Mouse (Mus musculus) stomach, embryonic 14.5 days (tissue): Measurements from ENCODE around the gene Chmp6. TPM values are rescaled to one million over a fixed set of nuclear protein-coding genes. Genes with fewer than 3 reads are reported as not detected.

Experiments
- ATAC-seq: fragments of 200-750 bp; cut with Nextera tagmentation; 2 replicates; pipeline ENCODE4 v1.8.0; 2017; ENCODE audit warnings: low read depth, moderate TSS enrichment; ENCODE audit not compliant: insufficient number of reproducible peaks, insufficient read depth, low FRiP score
- H3K27ac ChIP-seq: fragments of 300-500 bp; sonication (generic); 2 replicates; pipeline ENCODE4 v1.5.1; 2014; ENCODE audit warnings: mild to moderate bottlenecking, low read length, moderate library complexity, mixed read lengths
- H3K27me3 ChIP-seq: fragments of 300-500 bp; sonication (generic); 2 replicates; pipeline ENCODE4 v1.6.1; 2014; ENCODE audit warnings: low read length, control low read depth, mixed read lengths; ENCODE audit not compliant: control insufficient read depth, insufficient read depth
- H3K36me3 ChIP-seq: fragments of 300-500 bp; sonication (generic); 2 replicates; pipeline ENCODE4 v1.6.1; 2014; ENCODE audit warnings: mild to moderate bottlenecking, control low read depth, low read length, moderate library complexity, mixed read lengths; ENCODE audit not compliant: control insufficient read depth, insufficient read depth
- H3K4me1 ChIP-seq: fragments of 300-500 bp; sonication (generic); 2 replicates; pipeline ENCODE4 v1.6.1; 2014; ENCODE audit warnings: low read length, control low read depth, mixed read lengths; ENCODE audit not compliant: control insufficient read depth, insufficient read depth
- H3K4me2 ChIP-seq: fragments of 300-500 bp; sonication (generic); replicated peaks from 2 replicates; pipeline ENCODE4 v1.6.1; 2014; ENCODE audit warnings: low read depth, low read length, control low read depth
- H3K4me3 ChIP-seq: fragments of 300-500 bp; sonication (generic); 2 replicates; pipeline ENCODE4 v1.5.1; 2014; ENCODE audit warnings: low read depth, low read length, control low read depth
- H3K9ac ChIP-seq: fragments of 300-500 bp; sonication (generic); replicated peaks from 2 replicates; pipeline ENCODE4 v1.6.1; 2014; ENCODE audit warnings: low read depth, mild to moderate bottlenecking, control low read depth, low read length, moderate library complexity, mixed read lengths
- H3K9me3 ChIP-seq: fragments of 300-500 bp; sonication (generic); 2 replicates; pipeline ENCODE4 v1.6.1; 2016; ENCODE audit warnings: low read depth, low read length, control low read depth; ENCODE audit not compliant: control insufficient read depth
- WGBS: fragments of 180-500 bp; shearing (Covaris S2); extraction: QIAGEN DNeasy Blood & Tissue Kit; methylation state at CpG from one replicate; pipeline ENCODE4 v1.1.7; 2014; 5-methylcytosine and 5-hydroxymethylcytosine counted together
- polyA plus RNA-seq: library from polyadenylated mRNA; unstranded; fragments of >200 nt; fragmentation: Nextera tagmentation; extraction: Ambion mirVana; gene quantifications from 2 replicates; pipeline ENCODE4 v1.2.1, GENCODE M21; 2014

Chmp6 gene
- polyA plus RNA-seq, 1 experiment from 2014 or later, result 89.5 TPM

DNA sequence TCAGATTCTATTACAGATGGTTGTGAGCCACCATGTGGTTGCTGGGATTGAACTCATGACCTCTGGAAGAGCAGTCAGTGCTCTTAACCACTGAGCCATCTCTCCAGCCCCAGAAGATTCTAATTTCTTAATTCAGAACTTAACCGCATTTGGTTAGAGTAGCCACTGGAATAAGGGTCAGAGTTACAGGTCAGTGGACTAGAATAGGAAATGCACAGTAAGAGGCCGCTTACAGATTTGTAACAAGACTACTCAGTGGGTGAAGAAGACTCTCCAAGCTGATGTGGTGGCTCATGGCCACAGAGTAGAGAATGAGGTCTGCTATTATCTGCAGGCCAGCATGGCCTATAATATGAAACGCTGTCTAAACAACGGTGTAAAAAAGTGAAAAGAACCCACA lies 10.3 kb upstream of the Chmp6 start:
- no peaks in the 10 kb centered on the region for H3K27me3 ChIP-seq

DNA sequence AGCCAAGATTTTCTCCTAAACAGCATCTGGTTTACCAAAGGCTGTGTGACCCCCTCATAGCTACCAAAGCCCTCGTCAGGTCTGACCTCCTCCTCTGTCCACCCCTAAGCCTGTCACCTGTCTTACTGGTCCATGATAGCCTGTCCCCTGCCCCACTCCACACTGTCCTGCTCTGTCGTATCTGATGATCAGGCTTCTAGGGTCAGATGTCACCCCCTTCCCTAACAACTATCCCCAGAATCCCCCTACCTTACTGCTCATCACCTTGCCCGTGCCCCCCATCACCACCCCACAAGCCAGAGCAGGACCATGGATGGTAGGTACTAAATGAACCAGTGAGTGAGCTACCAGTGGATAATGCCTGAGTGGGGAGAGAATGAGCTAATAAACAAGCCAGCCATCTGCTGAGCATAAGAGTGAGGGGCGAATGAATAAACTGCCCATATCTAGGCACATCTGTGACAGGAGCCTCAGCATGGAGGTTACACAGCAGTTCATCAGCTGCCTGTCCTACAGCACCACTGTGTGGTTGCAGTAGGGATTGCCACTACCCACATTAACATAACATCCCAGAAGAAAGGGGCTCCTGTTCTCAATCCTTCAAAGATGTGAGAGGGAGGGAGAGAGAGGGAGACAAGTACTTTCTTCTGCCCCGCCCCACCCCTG lies 8.5 kb upstream of the Chmp6 start:
- no peak overlapping the region for H3K4me3 ChIP-seq
- no peak overlapping the region for H3K4me2 ChIP-seq
- no peaks in the 10 kb centered on the region for H3K36me3 ChIP-seq
- no peaks in the 10 kb centered on the region for H3K27me3 ChIP-seq
- no peak overlapping the region for H3K9ac ChIP-seq
- 27% methylated on average over 5 of the region's 5 CpGs for WGBS
- no peaks in the 10 kb centered on the region for H3K9me3 ChIP-seq
- no peak overlapping the region for H3K27ac ChIP-seq
- peak; percentile 59; the same call in 1 of the 2 replicates for ATAC-seq
- H3K4me1 ChIP-seq, result no peaks in the 10 kb centered on the region

More for the DNA sequence above, 10.3 kb upstream of the Chmp6 start:
- ATAC-seq, result no peak
- H3K4me3 ChIP-seq, result no peak overlapping the region
- H3K36me3 ChIP-seq, result no peaks in the 10 kb centered on the region; the same call in none of the 2 replicates
- WGBS, result 81% methylated on average over 4 of the region's 4 CpGs
- H3K4me1 ChIP-seq, result no peaks in the 10 kb centered on the region
- no peak overlapping the region for H3K9ac ChIP-seq
- H3K4me2 ChIP-seq, result no peak overlapping the region
- no peak overlapping the region for H3K27ac ChIP-seq
- H3K9me3 ChIP-seq, result no peaks in the 10 kb centered on the region

DNA sequence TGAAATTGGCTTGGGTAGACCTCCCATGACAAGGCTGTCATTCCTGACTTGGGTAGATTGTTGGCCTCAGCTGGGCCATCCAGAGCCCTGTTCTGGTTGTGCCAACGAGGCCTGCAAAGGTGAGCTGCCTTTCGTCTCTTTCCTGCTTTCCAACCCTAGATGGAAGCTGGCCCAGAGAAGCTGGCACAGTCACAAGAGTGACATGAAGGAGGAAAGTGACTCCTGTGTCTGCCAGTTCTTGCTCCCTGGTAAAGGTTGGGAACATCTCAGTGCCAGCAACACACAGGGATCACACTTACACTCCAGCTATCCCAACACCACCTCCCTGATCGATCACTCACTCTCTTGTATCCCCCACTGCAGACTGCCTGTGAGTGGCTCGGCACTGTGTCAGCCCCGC lies 7.4 kb upstream of the Chmp6 start:
- H3K27me3 ChIP-seq, result no peaks in the 10 kb centered on the region
- no peak for ATAC-seq
- H3K4me3 ChIP-seq, result no peak overlapping the region
- no peaks in the 10 kb centered on the region for H3K36me3 ChIP-seq
- H3K27ac ChIP-seq, result no peak overlapping the region
- no peaks in the 10 kb centered on the region for H3K4me1 ChIP-seq
- H3K9me3 ChIP-seq, result no peaks in the 10 kb centered on the region
- no peak overlapping the region for H3K9ac ChIP-seq
- H3K4me2 ChIP-seq, result no peak overlapping the region
- 86% methylated on average over 5 of the region's 5 CpGs for WGBS

DNA sequence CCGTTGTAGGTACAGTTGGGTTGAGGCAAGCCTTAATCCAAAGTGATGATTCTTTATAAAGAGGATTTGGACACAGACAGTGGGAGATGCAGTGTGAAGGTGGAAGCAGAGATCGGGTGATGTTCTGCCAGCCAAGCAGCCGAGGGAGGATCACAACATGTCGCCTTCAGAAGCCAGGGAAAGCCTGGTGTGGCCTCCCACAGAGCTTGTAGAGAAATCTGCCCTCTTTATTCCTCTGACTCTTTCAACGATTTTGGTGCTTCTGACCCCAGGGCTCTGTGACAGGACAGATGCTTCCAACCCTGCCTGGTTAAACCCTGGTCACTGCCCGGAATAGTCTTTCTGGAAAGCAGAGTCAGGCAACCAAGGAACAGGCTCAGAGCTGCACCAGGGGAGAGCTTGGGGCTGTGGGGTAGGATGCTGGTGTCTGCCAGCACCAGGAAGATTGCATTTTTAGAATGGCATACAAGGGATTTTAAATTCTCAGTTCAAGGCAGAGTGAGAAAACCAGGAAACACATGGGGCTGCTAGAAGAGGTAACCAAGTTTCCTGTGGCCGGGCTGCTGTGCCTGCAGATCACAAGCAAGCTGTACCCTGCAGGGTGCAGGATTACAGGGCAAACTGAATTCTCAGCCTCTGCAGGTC lies 6.1 kb upstream of the Chmp6 start:
- 42% methylated on average over 7 of the region's 7 CpGs for WGBS
- H3K9ac ChIP-seq, result no peak overlapping the region
- no peaks in the 10 kb centered on the region for H3K27me3 ChIP-seq

DNA sequence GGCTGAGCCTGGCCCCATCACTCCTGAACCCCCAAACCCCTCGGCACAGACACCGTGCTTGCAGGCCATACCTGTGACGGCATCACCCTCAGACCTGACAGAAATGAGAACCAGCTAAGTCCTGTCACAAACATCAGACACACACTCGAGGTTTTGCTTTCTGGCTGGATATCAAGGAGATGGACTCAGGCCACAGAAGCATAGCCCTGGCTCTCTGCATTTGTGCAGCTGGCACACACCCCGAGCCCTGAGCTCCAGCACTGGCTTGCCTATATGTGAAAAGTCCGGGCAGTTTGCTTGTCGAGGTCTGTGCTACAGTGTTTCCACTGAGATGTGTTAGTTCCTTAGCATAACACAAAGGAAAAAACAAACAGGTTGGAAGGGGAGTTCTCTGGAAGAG lies 5.5 kb upstream of the Chmp6 start:
- Histone ChIP-seq H3K4me2 (no peak overlapping the region), H3K4me1 (peaks cover under 1% of the 10 kb centered on the region), H3K27me3 (no peaks in the 10 kb centered on the region), H3K4me3 (no peak overlapping the region), H3K9ac (no peak overlapping the region), H3K36me3 (no peaks in the 10 kb centered on the region), H3K9me3 (no peaks in the 10 kb centered on the region), H3K27ac (no peak overlapping the region)
- no peak for ATAC-seq
- WGBS, result 50% methylated on average over 7 of the region's 7 CpGs

More for the DNA sequence above, 6.1 kb upstream of the Chmp6 start:
- no peak for ATAC-seq
- no peaks in the 10 kb centered on the region for H3K36me3 ChIP-seq
- H3K27ac ChIP-seq, result no peak overlapping the region
- H3K9me3 ChIP-seq, result no peaks in the 10 kb centered on the region
- no peak overlapping the region for H3K4me3 ChIP-seq
- H3K4me1 ChIP-seq, result no peaks in the 10 kb centered on the region
- H3K4me2 ChIP-seq, result no peak overlapping the region

DNA sequence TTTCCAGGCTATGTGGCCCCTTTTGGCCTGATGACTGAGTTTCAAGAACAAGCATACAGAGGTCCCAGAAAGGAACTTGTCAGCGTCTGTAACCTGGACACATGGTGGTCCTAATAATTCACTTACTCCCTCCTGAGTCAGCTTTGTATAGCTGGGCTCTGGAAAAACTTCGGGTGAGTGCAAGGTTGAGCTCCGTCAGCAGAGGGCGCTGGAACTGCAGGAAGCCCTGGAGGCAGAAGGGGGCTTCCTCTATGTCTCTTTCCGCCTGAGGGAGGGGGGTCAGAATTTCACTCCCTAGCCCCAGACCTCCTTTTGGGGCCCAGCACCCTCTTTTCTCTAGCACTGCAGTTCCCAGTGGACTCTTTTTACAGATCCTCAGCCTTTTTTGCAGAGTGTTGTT lies 3.8 kb upstream of the Chmp6 start:
- peaks cover 9% of the 10 kb centered on the region for H3K4me1 ChIP-seq
- 0 out of 2 replicates have a peak overlapping the region, but pooled peaks have one; percentile 15 for H3K4me2 ChIP-seq
- H3K4me3 ChIP-seq, result no peak overlapping the region
- no peaks in the 10 kb centered on the region for H3K9me3 ChIP-seq
- 0% methylated on average over 5 of the region's 5 CpGs for WGBS
- no peak overlapping the region for H3K27ac ChIP-seq
- no peaks in the 10 kb centered on the region for H3K27me3 ChIP-seq
- H3K9ac ChIP-seq, result 0 out of 2 replicates have a peak overlapping the region, but pooled peaks have one; percentile 3
- no peak for ATAC-seq
- no peaks in the 10 kb centered on the region for H3K36me3 ChIP-seq

DNA sequence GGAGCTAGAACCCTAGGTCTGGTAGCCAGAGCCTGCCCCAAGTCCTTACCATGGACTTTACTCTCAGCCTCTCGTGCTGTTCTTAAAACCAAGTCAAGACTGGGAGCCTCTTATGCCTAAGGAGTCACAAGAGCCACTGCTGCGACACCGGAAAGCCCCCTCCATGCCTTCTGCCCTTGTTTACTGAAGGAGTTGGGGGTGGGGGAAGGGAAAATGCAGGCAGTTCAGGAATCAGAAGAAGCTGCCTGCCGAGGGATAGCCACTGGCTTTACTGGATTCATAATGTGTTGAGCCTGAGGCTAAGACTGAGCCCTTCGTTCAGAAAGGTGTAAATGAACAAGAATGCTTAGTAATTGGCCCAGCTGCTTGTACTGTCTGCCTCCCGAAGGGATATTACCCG lies 396 bp upstream of the Chmp6 start:
- ATAC-seq, result no peak
- Histone ChIP-seq H3K4me3 (peak overlapping the region; percentile 91), H3K4me1 (peaks cover 28% of the 10 kb centered on the region), H3K36me3 (peaks cover 11% of the 10 kb centered on the region), H3K9me3 (no peaks in the 10 kb centered on the region), H3K27me3 (no peaks in the 10 kb centered on the region), H3K27ac (no peak overlapping the region), H3K4me2 (peak overlapping the region; percentile 88), H3K9ac (0 out of 2 replicates have a peak overlapping the region, but pooled peaks have one; percentile 98)
- WGBS, result 10% methylated on average over 7 of the region's 7 CpGs

DNA sequence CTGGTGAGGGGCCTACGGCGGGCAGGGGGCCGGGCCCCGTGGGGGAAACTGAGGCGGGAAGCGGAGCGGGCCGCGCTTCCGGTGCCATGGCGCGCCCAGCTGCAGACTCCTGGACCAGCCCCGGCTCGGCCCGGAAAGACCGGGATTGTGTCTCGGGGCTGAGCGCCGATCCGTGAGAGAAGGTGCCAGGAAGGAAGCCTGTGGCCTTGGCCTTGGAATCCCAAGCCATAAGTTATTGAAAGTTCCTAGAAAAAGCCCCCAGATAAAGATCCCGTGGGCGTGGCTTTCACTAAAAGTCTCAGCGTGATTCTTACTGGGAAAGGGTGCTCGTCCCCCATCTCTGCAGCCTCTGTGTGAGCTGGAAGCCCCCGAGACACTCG lies 684 bp downstream of the Chmp6 start:
- Histone ChIP-seq H3K27ac (peak overlapping the region; percentile 88), H3K4me2 (peak overlapping the region; percentile 98), H3K9me3 (no peaks in the 10 kb centered on the region), H3K36me3 (peaks cover 20% of the 10 kb centered on the region), H3K4me3 (peak overlapping the region; percentile 91), H3K9ac (peak overlapping the region; percentile 98), H3K4me1 (peaks cover 28% of the 10 kb centered on the region), H3K27me3 (no peaks in the 10 kb centered on the region)
- 0 out of 2 replicates have a peak, but pooled peaks have one; percentile 2 for ATAC-seq
- under 1% methylated on average over 26 of the region's 26 CpGs for WGBS
